Mouse (Mus musculus) CD4-positive helper T cell, adult 2 months (primary cell): Measurements from ENCODE around the gene Enoph1.

Experiments
- DNase-seq: peaks from one replicate; pipeline ENCODE4 v3.0.0-alpha.2; 2012; ENCODE audit warnings: low read depth, missing footprints, low spot score

Gene Enoph1

GRCm38 (mm10) chr5:100039602-100040142 is at the start of gene Enoph1, which contains the start of gene Hnrnpdl:
Gene Enoph1 (plus strand): TSS chr5:100039985.
Gene Hnrnpdl (minus strand): TSS chr5:100039664.
- DNase-seq = peak; percentile 98

GRCm38 (mm10) chr5:99994166-99994565 is 45.6 kb upstream of the Enoph1 start:
- no peak for DNase-seq

DNA sequence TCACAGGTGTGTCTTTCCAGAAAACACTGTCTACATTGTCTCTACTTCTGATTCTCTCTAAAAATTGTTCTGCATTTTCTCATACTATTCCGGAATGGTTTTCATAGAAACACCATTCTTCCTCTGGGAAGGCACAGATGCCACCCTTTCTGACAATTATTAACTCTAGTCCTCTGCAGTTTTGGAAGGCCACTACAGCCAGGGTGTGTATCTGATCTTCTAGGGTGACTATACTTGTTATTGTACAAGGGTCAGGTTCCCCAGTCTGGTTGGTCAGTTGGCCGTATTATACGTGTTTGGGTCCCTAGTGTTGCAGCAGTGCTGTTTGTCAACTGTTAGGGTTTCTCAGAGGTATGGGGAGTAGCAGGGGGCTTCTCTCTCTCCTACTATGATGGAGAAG is 45.1 kb upstream of the Enoph1 start:
- DNase-seq = no peak

DNA sequence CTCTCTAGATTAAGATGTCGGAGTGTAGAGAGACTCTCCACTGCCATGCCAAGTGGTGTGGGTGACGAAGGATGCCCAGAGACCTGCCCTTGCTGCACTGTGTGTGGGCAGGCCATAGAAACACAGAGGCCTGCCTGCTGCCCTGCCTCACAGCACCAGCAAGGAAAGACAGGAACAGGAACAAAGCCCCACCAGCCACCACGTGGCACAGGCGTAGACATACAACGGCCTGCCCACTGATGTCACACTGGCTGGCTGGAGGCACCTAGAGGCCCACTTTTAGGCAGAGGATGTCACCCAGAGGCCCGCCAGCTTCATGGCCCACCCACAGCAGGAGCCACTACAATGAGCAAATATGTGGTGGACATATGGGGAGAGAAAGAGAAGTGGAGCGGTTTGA is 39.7 kb upstream of the Enoph1 start:
- no peak for DNase-seq

GRCm38 (mm10) chr5:100000500-100000899 is 39.3 kb upstream of the Enoph1 start:
- DNase-seq = no peak

DNA sequence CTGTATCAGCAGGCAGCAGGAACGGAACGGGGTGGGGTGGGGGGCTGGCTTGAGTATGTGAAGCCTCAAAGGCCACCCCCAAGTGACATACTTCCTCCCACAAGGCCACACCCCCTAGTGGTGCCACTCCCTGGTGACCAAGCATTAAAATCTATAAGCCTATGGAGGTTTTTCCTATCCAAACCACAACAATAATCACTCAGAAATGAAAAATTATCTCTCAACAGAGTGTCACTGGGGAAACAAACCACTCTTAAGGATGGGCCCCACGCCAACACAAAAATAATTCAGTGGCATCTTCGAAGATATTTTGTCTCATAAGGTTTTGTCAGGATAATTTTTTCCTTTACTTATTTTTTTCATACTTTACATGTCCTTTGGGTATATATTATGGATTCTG is 35.9 kb upstream of the Enoph1 start:
- no peak for DNase-seq

GRCm38 (mm10) chr5:100005431-100005830 is 34.4 kb upstream of the Enoph1 start:
- no peak for DNase-seq

DNA sequence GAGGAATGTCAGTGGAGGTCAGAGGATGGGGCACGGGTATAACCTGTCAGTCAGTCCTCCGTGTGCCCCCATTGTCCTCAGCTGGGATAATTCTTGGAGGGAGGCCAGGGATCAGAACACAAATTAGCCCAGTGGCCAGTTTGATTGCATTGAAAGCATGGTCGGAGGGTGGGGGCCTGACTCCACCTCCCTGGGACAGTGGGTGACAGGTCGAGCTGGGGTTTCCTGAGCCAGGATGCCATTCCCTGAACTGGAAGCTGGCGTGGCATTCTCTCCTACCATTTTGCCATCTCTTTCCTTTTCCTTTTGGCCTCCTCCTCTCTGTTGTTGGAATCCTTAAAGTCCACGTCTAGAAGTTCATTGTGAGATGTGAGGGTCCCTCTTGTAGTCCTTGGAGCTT is 33.9 kb upstream of the Enoph1 start:
- no peak for DNase-seq

DNA sequence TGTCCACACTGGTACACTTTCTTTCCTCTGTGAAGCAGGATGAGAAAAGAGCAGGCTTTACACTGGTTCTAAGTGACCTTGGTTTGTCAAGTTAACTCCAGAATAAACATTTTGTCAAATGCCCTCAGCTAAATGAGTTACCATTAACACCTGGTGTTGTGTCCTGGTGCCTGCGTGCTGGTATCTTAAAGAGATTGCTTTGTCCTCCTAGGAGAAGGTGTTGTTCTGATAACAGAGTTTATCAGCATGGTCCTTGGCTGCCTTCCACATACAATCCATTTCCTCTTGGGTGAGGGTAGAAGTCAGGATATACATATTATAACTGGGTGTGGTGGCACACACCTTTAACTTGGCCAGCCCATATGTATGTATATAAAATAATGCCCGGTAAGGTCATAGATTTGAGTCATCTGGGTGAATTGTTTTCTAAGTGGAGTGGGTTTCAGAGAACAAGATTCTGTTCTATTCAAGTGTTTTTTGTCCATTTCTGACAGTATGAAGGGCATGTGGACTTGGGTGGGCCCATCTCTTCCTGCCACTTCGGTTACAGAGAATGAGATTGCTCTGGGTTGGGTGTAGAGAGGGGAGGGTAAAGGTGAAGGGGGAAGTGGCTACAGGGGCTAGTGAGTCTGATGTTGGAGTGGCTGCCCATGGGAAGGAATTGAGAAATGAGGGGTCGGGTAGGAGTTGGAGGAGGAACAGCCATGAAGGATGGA is 33.3 kb upstream of the Enoph1 start:
- no peak for DNase-seq

DNA sequence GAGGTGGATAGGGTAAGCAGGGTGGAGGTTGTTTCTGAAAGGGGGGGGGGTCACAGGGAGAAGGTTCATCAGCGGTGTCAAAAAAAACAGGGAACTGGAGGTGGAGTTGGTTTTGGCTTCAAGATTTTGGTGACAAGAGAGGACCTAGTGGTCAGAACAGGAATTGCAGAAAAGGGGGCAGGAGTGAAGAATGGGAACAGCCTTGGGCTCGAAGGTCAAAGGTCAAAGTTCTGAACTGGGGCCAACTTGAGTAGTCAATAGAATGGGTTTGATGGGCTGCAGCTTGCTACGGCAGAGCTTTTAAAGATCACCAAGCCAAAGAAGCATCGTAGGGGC is 32.8 kb upstream of the Enoph1 start:
- DNase-seq = peak; percentile 31

GRCm38 (mm10) chr5:100008485-100008884 is 31.3 kb upstream of the Enoph1 start:
- no peak for DNase-seq

DNA sequence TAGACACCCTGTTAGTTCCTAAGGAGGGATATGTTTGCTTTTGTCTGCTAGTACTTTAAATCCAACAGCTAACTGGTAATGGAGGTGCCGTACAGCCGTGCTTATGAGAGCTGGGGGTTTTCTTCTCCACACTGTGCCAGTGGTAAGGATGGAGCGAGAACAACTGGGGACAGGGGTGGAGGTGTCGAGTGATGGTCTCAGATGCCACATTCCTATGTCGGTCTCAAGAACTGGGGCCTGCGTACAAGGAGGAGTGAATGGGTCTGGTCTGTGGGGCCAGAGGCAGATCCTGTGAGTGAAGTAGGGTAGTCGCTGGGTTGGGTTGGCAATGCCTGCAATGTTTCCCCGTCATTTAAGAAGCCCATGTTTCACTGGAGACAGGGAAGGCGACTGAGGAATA is 27.2 kb upstream of the Enoph1 start:
- DNase-seq = no peak

DNA sequence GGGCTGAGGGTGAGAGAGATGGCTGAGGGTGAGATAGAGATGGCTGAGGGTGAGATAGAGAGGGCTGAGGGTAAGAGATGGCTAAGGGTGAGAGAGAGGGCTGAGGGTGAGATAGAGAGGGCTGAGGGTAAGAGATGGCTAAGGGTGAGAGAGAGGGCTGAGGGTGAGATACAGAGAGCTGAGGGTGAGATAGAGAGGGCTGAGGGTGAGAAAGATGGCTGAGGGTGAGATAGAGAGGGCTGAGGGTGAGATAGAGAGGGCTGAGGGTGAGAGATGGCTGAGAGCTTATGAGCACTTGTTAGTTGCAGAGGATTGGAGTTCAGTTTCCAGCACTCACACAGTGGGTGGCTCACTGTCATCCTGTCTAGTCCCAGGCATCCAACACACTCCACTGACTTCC is 19.7 kb upstream of the Enoph1 start:
- no peak for DNase-seq

DNA sequence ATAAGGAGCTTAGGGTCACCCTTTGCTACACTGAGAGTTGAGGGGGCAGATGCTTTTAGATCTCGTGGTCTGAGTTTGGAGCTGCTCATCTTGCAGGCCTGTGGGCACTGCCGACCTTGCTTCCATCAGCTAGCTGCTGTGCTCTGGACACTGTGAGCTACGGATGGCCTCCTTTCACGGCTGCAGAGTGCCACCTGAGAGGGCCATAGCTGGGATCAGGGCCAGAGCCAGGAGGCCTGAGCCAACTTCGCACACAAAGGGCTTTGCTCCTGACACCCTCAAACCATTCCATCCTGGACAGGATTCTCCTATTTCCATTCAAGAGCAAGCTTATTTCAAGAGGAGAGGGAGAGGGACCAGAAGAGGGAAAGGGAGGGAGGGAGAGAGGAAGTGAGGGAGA is 15.4 kb upstream of the Enoph1 start:
- no peak for DNase-seq

DNA sequence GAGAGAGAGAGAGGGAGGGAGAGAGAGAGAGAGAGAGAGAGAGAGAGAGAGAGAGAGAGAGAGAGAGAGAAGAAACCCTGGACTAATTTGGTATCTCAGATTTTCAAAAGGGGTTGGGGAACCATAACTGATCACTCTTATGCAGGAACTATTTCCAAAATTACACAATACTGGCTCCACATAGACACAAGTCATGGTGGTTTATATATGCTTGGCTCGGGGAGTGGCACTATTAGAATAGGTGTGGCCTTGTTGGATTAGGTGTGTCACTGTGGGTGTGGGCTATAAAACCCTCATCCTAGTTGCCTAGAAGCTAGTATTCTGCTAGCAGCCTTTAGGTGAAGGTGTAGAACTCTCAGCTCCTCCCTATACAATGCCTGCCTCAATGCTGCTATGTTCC is 14.9 kb upstream of the Enoph1 start:
- DNase-seq = no peak

DNA sequence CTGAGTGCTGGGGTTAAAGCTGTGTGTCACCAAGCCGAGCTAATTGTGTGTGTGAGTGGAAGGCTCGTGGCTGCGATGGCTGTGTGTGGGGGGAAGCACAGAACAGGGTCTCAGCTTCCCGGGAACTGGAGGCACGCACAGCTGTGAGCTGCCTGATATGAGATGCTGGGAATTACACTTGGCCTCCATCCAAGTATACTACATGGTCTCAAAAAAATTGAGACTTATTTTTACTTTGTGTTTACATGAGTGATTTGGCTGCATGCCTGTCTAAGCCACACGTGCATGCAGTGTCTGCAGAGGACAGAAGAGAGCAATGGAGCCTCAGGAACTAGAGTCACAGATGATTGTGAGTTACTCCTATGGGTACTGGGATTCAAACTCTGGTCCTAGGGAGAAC is 9.7 kb upstream of the Enoph1 start:
- no peak for DNase-seq

GRCm38 (mm10) chr5:100032107-100032506 is 7.7 kb upstream of the Enoph1 start:
- no peak for DNase-seq

- DNase-seq = no peak
Measured at GRCm38 (mm10) chr5:100032646-100033045, 7.1 kb upstream of the Enoph1 start.

DNA sequence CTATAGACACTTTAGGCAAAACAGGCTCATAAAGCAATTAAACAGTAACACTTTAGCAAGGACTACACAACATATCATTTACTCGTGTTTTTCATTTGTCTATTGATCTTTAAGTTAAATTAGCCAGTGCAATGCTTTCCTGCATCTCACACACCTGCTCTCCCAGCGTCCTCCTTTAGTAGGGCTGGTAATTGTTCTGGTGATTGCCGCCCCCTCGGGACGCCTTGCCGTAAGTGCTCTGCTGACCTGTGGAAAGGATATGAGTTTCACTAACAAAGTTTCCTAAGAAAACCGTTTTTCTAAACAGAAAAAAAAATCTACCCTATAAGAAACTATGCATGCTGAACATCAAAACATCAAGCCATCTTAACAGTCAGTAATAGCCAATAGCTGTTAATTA is 3.8 kb upstream of the Enoph1 start:
- DNase-seq = no peak

GRCm38 (mm10) chr5:100036681-100037080 is 3.1 kb upstream of the Enoph1 start:
- peak; percentile 55 for DNase-seq

DNA sequence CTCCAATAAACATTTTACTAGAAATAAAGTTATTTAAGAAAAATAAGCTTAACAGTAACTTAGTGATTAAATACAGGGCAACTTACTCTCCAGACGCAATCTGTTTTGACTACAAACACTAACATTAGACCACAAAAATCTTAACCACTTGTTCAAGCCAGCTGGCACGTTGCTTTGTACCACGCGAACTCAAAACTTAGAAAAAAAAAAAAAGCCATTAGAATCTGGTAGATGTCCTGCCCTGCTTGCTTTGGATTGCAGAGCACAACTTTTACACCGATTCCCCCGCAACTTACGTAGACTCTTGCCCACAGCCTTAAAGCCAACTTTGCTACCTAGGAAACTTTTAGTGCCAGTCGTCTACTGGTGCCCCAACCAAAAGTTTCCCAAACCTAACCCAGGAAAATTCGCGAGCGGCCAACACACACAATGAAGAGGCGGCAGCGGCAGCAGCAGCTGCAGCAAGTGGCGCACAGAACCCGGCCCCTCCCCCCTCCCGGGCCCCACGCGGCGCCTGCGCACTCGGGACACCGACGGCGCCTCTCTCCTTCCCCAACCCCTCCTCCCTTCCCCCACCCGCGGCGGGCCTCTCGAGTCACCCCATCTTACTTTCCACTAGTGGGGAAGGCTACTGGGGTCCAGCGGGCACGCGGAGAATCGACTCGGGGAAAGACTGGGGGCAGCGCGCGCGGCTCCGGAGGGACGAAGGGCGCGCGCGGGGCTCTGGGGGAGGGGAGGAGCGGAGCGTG is 1.6 kb upstream of the Enoph1 start:
- DNase-seq = peak; percentile 92

DNA sequence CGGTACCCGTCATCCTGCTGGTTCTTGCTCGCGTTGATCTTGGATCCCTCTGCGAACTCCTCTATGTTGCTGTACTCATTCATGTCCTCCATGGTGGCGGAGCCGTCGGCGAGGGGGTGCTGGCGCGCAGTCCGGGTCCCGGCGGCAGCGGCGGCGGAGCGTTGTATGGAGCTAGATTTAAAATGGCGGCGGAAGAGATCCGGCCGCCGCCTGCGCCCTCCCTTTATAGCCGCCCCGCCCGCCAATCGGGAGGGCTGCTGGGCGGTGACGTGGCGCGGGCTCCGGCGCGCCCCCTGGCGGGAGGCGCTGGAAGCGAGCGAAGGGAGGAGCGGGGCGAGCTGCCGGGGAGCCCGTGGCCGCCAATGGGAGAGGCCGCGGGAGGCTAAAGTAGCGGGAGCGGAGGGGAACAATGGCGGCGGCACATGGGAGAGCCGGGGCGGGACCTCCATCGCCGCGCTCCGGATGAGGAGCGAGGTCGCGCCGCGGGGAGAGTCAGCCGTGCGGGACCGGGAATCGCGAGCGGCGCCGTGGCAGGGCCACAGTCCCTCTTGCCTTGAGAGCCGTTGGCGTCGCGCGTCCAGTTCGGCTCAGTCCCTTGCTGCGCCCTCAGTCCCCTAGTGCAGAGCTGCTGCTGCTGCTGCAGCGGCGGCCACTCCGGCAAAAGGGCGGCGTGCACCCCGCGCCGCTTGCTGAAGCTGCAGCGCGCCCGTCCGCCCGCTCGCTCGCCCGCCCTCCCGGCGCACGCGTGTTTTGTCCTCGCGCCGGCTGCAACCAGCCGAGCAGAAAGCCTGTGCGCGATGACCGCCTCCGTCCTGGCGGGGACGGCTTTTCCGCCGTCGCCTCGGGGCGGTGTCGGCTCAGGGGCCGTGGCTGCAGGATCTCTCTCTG is 827 bp upstream of the Enoph1 start:
- DNase-seq = peak; percentile 98
